Mouse (Mus musculus): Measurements from ENCODE around the gene Mettl7a3. TPM values are rescaled to one million over a fixed set of nuclear protein-coding genes. Genes with fewer than 3 reads are reported as not detected.
"Not testable (repeated sequence)": the region's sequence is repeated elsewhere in the genome, so short reads cannot be mapped to it uniquely, and the experiment has no call there.

The Mettl7a3 gene
- total and polyA plus RNA-seq, 3 experiments: 0.66 to 1.4 TPM; not detected in 1

DNA sequence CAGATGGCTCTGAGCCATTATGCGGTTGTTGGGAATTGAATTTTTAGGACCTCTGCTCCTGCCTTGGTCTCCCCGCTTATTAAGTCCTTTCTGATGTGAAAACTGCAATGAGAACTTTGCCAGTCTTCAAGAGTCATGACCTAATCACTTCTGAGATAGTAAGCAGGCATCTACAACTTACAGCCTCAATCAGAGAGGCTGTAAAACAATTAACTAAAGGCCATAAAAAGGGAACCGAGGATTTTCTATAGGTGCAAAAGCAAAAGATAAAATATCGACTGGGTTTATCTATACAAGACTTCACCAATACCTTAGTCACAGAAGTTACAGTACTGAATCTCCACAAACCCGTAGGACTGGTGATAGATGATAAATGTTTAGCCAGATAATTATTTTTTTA, 21.1 kb downstream of the Mettl7a3 start:
- H3K9me3 ChIP-seq (replicated peaks): no peaks in the 10 kb centered on the region
- peaks cover 9% of the 10 kb centered on the region; the same call in 1 of the 2 replicates for H3K27me3 ChIP-seq (ENCODE audit: insufficient read depth, low read length)
- ATAC-seq (ENCODE audit: extremely low read depth, insufficient number of reproducible peaks, low FRiP score, poor library complexity, severe bottlenecking): no peak
- no peak for DNase-seq (ENCODE audit: low spot score)
- no peak overlapping the region for H3K4me3 ChIP-seq (ENCODE audit: low read depth, low read length)
- H3K36me3 ChIP-seq (replicated peaks): no peaks in the 10 kb centered on the region
- TF ChIP-seq TAL1 (conservative IDR thresholded peaks at IDR 0.05; ENCODE audit: low read depth, low read length) (no peak), GATA2 (IDR thresholded peaks at IDR 0.05; ENCODE audit: borderline replicate concordance, low read depth, low read length) (no peak), CTCF (IDR thresholded peaks at IDR 0.05; ENCODE audit: low read depth, low read length) (no peak), GATA1 (IDR thresholded peaks at IDR 0.05; ENCODE audit: borderline replicate concordance, low read length) (no peak), POLR2AphosphoS5 (IDR thresholded peaks at IDR 0.05; ENCODE audit: insufficient replicate concordance, low read depth, low read length) (no peak)
- no peaks in the 10 kb centered on the region for H3K4me1 ChIP-seq (ENCODE audit: insufficient read depth, low read depth, low read length)

DNA sequence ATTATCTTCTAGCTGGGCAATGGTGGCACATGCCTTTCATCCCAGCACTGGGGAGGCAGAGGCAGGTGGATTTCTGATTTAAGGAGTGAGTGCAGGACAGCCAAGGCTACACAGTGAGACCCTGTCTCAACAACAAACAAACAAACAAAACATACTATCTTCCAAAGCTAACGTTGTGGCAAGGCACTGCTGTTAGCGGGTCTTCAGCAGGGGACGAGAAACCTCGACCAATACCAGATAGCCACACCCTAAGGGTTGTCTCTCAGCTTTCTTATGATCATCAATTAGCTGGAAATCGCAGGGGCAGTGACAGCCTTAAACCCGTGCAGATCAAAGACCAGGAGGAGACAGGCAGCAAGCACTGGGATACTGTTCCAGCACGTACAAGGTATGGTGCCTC, 29.5 kb downstream of the Mettl7a3 start, which contains the start of gene Higd1c:
Gene Higd1c, plus strand, starts transcription at position 301 of the 400 bp plus-strand sequence.
- peaks cover 38% of the 10 kb centered on the region for H3K27me3 ChIP-seq (ENCODE audit: insufficient read depth, low read length)
- no peak within 1 kb of the TSS for H3K4me3 ChIP-seq (ENCODE audit: low read depth, low read length)
- no peak for ATAC-seq (ENCODE audit: extremely low read depth, insufficient number of reproducible peaks, low FRiP score, poor library complexity, severe bottlenecking)
- TF ChIP-seq GATA1 (IDR thresholded peaks at IDR 0.05; ENCODE audit: borderline replicate concordance, low read length) (no peak), TAL1 (conservative IDR thresholded peaks at IDR 0.05; ENCODE audit: low read depth, low read length) (no peak), GATA2 (IDR thresholded peaks at IDR 0.05; ENCODE audit: borderline replicate concordance, low read depth, low read length) (no peak), CTCF (IDR thresholded peaks at IDR 0.05; ENCODE audit: low read depth, low read length) (no peak), POLR2AphosphoS5 (IDR thresholded peaks at IDR 0.05; ENCODE audit: insufficient replicate concordance, low read depth, low read length) (no peak)
- no peaks in the 10 kb centered on the region for H3K36me3 ChIP-seq (replicated peaks)
- DNase-seq (ENCODE audit: low spot score): no peak
- 0 out of 2 replicates have a peak, but pooled peaks cover 2% of the 10 kb centered on the region for H3K9me3 ChIP-seq (replicated peaks)
- H3K4me1 ChIP-seq (ENCODE audit: insufficient read depth, low read depth, low read length): no peaks in the 10 kb centered on the region

DNA sequence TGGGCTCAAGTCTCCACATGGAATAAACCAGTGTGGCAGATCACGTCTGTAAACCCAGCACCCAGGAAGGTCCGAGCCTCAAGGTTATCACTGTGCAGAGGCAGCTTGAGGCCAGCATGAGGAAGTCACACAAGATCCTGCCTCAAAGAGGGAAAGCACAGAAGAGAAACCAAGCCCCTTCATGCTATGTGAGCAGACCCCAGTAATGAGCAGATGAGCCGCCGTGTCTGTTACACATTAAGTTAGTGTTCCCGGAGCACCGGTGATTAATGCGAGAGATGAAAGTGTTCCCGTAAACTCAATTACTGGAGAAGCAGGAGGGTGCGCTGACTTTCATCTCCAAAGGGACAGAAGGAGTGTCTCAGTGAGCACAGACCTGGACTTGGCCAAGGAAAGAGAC, 31.2 kb downstream of the Mettl7a3 start:
- H3K4me1 ChIP-seq (ENCODE audit: insufficient read depth, low read depth, low read length); H3K4me3 ChIP-seq (ENCODE audit: low read depth, low read length); H3K9me3 ChIP-seq (replicated peaks); ATAC-seq (ENCODE audit: extremely low read depth, insufficient number of reproducible peaks, low FRiP score, poor library complexity, severe bottlenecking); H3K36me3 ChIP-seq (replicated peaks); DNase-seq (ENCODE audit: low spot score): not testable (repeated sequence)
- peaks cover 43% of the 10 kb centered on the region for H3K27me3 ChIP-seq (ENCODE audit: insufficient read depth, low read length)

DNA sequence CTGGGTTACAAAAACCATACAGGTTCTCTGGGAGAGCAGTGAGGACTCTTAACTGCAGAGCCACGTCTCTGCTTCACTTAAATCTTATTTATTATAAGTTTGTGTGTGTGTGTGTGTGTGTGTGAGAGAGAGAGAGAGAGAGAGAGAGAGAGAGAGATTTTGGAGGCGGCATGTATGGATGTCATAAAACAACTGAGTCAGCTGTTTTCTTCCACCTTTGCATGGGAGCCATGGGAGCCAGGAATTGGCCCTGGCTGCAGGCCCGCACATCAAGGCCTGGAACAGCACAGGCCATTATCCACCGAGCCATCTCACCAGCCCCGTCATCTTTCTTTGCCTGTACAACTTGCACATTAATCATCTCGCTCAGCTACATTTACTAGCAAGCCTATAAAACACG, 32.4 kb downstream of the Mettl7a3 start:
- Histone ChIP-seq H3K4me1 (ENCODE audit: insufficient read depth, low read depth, low read length) (no peaks in the 10 kb centered on the region), H3K4me3 (ENCODE audit: low read depth, low read length) (no peak overlapping the region), H3K36me3 (replicated peaks) (no peaks in the 10 kb centered on the region), H3K27me3 (ENCODE audit: insufficient read depth, low read length) (peaks cover 46% of the 10 kb centered on the region), H3K9me3 (replicated peaks) (0 out of 2 replicates have a peak, but pooled peaks cover 2% of the 10 kb centered on the region)
- no peak for TF ChIP-seq TAL1 (conservative IDR thresholded peaks at IDR 0.05; ENCODE audit: low read depth, low read length)
- no peak for TF ChIP-seq GATA1 (IDR thresholded peaks at IDR 0.05; ENCODE audit: borderline replicate concordance, low read length)
- no peak for TF ChIP-seq POLR2AphosphoS5 (IDR thresholded peaks at IDR 0.05; ENCODE audit: insufficient replicate concordance, low read depth, low read length)
- TF ChIP-seq CTCF (IDR thresholded peaks at IDR 0.05; ENCODE audit: low read depth, low read length): no peak
- TF ChIP-seq GATA2 (IDR thresholded peaks at IDR 0.05; ENCODE audit: borderline replicate concordance, low read depth, low read length): no peak
- DNase-seq (ENCODE audit: low spot score) (no peak), ATAC-seq (ENCODE audit: extremely low read depth, insufficient number of reproducible peaks, low FRiP score, poor library complexity, severe bottlenecking) (no peak)

DNA sequence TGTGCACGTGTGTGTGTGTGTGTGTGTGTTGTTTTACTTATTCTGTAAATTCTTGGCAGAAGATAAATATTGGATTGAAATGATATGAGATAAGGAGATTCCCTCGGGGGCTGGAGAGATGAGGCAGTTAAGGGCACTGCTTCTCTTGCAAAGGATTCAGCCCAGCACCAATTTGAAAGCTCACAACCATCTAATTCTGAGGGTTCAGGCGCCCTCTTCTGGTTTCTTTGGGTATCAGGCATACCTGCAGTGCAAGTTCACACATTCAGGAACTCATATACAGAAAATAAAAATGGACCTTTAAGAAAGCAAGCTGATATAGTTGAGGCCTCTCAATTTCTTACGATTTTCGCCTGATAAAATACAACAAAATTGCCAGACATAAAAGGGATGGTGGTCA, 40.3 kb downstream of the Mettl7a3 start:
- peaks cover 9% of the 10 kb centered on the region for H3K27me3 ChIP-seq (ENCODE audit: insufficient read depth, low read length)
- TF ChIP-seq GATA2 (IDR thresholded peaks at IDR 0.05; ENCODE audit: borderline replicate concordance, low read depth, low read length): no peak
- no peak for TF ChIP-seq TAL1 (conservative IDR thresholded peaks at IDR 0.05; ENCODE audit: low read depth, low read length)
- TF ChIP-seq CTCF (IDR thresholded peaks at IDR 0.05; ENCODE audit: low read depth, low read length): 0 out of 2 replicates have a peak, but pooled peaks have one; percentile 5
- no peak for TF ChIP-seq POLR2AphosphoS5 (IDR thresholded peaks at IDR 0.05; ENCODE audit: insufficient replicate concordance, low read depth, low read length)
- DNase-seq (ENCODE audit: low spot score) (no peak), ATAC-seq (ENCODE audit: extremely low read depth, insufficient number of reproducible peaks, low FRiP score, poor library complexity, severe bottlenecking) (no peak; the same call in 1 of the 2 replicates)
- H3K4me1 ChIP-seq (ENCODE audit: insufficient read depth, low read depth, low read length): peaks cover 15% of the 10 kb centered on the region
- H3K4me3 ChIP-seq (ENCODE audit: low read depth, low read length): no peak overlapping the region
- no peaks in the 10 kb centered on the region for H3K36me3 ChIP-seq (replicated peaks)
- H3K9me3 ChIP-seq (replicated peaks): no peaks in the 10 kb centered on the region

DNA sequence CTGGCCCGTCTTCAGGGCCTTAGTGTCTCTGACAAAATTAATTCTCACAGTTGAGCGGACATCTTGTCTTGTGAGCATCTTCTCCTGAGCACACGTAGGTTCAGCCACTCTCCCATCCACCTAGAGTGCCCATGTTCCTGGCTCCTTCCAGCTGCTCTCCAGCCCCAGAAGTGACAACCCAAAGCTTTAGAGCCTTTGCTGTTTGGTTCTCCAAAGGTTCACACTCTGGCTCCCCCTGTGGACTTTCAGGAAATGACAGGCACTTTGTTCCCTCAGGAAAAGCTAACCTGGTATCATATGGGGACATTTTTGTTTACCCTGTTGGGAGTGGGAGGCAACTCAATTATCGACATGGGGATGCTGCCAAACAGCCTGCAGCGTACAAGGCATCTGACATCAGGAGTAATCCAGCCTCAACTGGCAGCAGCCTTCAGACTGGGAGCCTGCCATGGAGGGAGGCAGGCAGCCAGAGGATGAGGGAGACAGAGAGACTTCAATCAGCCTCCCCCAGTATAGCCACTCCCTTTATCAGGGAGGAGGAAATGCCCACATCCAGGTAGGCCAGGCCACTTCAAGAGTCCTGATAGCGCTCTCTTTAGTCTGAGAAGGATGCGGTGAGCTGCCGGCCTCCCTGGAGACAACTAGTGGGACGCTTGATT, 43.2 kb downstream of the Mettl7a3 start:
- ATAC-seq (ENCODE audit: extremely low read depth, insufficient number of reproducible peaks, low FRiP score, poor library complexity, severe bottlenecking): peak; percentile 18; the same call in 1 of the 2 replicates
- H3K9me3 ChIP-seq (replicated peaks); H3K27me3 ChIP-seq (ENCODE audit: insufficient read depth, low read length); DNase-seq (ENCODE audit: low spot score); H3K36me3 ChIP-seq (replicated peaks); H3K4me3 ChIP-seq (ENCODE audit: low read depth, low read length): not testable (repeated sequence)
- peaks cover 16% of the 10 kb centered on the region for H3K4me1 ChIP-seq (ENCODE audit: insufficient read depth, low read depth, low read length)

DNA sequence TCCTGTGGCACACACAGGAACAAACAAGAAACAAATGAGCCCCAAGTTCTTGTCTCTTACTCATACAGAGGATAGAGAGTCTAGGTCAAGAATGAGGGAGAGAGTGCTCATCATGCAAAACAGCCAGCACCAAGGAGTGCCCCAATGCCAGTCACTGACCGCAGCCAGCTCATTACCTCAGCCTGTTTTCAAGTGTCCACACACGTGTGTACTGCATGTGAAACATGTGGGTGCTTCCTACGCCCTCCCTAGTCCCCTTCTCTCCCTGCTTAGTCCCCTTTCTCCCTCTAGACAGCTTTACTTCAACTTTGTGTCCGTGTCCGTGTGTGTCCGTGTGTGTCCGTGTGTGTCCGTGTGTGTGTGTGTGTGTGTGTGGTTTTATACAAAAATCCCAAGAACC, 44.9 kb downstream of the Mettl7a3 start:
- DNase-seq (ENCODE audit: low spot score) (no peak), ATAC-seq (ENCODE audit: extremely low read depth, insufficient number of reproducible peaks, low FRiP score, poor library complexity, severe bottlenecking) (no peak)
- H3K9me3 ChIP-seq (replicated peaks): no peaks in the 10 kb centered on the region
- no peaks in the 10 kb centered on the region for H3K27me3 ChIP-seq (ENCODE audit: insufficient read depth, low read length)
- H3K36me3 ChIP-seq (replicated peaks): no peaks in the 10 kb centered on the region
- TF ChIP-seq TAL1 (conservative IDR thresholded peaks at IDR 0.05; ENCODE audit: low read depth, low read length): no peak
- peaks cover 16% of the 10 kb centered on the region for H3K4me1 ChIP-seq (ENCODE audit: insufficient read depth, low read depth, low read length)
- H3K4me3 ChIP-seq (ENCODE audit: low read depth, low read length): no peak overlapping the region
